Mouse (Mus musculus): ENCODE results near the gene Pik3c2g.

DNA sequence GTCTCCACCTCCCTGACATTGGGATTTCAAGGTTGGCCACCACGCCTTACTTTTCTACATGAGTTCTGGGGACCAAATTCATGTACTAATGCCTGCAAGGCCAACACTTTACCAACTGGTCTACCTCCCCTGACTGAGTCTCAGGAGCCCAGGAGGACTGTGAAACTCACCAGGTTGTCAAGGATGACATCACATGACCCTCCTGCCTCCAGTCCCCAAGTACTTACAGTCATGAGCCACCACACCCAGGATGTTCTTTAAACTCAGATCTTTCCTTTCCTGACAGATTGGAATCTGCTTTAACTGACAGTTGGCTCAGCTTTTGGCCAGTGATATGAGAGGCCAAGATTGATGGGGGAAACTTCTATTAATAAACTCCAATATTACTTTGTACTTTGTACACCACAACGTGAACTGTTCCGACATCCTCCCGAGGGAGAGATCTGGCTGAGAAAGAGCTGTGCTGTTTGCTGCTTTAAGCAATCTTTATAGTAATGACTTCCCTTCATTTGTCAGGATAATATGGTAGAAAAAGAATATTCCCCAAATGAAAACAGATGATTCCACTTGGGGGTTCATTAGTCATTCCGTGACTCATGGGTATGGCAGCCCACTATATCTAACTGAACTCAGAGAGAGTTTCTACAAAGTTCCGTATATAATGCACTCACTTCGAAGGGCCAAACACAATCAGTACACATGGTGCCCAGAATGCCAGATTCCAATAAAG is 182.9 kb downstream of the Pik3c2g start:
- TF ChIP-seq ZKSCAN1 (IDR thresholded peaks at IDR 0.05; ENCODE audit: low read depth, low read length) (no peak), CTCF (IDR thresholded peaks at IDR 0.05 in 2 of 3, conservative IDR thresholded peaks at IDR 0.05 in 1 of 3; ENCODE audit: control insufficient read depth in 1 of 3, insufficient read depth in 1 of 3, low read depth in 2 of 3, low read length in 3 of 3, poor library complexity in 1 of 3, severe bottlenecking in 1 of 3) (no peak), ZNF384 (IDR thresholded peaks at IDR 0.05; ENCODE audit: low read depth, low read length) (no peak), CHD2 (IDR thresholded peaks at IDR 0.05; ENCODE audit: low read length) (no peak), NELFE (IDR thresholded peaks at IDR 0.05; ENCODE audit: low read depth, low read length) (no peak), SIN3A (IDR thresholded peaks at IDR 0.05; ENCODE audit: low read length) (no peak), NRF1 (IDR thresholded peaks at IDR 0.05; ENCODE audit: insufficient read depth, low read depth, low read length, poor library complexity, severe bottlenecking) (no peak), MAFK (IDR thresholded peaks at IDR 0.05; ENCODE audit: borderline replicate concordance, low read depth, low read length) (no peak), POLR2A (IDR thresholded peaks at IDR 0.05; ENCODE audit: control insufficient read depth in 1 of 2, insufficient read depth in 1 of 2, low read depth in 1 of 2, low read length in 2 of 2, poor library complexity in 1 of 2) (no peak), CHD1 (IDR thresholded peaks at IDR 0.05; ENCODE audit: low read depth, low read length) (no peak)

All from MEL (cell line).